Mouse (Mus musculus) left cerebral cortex, adult 11 months (tissue): ENCODE data around the gene Ogg1.
"Not testable (repeated sequence)": the region's sequence is repeated elsewhere in the genome, so short reads cannot be mapped to it uniquely, and the experiment has no call there.

Experiments
- DNase-seq: peaks from one replicate; pipeline ENCODE4 v3.0.0; 2022; ENCODE audit warnings: low spot score

Gene Ogg1

DNA sequence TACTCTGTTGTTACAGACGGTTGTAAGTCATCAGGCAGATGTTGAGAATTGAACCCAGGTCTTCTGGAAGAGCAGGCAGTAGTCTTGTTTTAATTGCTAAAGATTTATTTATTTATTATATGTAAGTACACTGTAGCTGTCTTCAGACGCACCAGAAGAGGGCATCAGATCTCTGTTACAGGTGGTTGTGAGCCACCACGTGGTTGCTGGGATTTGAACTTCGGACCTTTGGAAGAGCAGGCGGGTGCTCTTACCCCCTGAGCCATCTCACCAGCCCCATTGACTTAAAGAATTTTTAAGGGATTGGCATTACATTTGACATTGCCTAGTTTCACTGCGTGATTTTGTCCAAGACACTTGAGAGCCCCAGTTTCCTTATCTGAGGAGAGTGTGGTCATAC, 6.0 kb downstream of the Ogg1 start:
- not testable (repeated sequence) for DNase-seq

DNA sequence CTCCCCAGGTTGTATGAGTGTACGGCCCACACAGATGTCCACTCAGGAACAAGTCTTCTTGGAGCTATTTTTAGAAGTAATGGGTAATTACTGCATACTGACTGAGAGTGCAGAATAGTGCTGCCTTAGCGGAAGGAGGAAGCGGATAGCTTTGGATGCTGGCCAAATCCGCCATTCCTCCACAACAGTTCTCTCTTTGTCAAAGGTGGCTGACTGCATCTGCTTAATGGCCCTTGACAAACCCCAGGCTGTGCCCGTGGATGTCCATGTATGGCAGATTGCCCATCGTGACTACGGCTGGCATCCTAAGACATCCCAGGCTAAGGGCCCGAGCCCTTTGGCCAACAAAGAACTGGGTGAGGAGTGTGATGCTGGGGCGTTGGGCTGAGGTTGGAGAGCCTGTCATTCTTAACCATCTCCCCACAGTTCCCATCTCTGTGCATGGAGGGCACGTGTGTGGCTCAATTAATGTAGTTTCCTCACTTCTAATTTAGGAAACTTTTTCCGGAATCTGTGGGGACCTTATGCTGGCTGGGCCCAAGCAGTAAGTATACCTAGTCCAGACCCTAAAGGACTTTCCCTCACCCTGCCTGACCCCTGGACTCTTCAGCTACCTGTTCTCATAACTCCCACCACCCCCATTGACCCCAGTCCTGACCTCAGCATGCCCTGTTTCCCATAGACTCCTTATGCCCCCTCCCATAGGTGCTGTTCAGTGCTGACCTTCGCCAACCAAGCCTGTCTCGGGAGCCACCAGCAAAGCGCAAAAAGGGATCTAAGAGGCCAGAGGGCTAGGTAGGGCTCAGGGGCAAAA, 6.6 kb downstream of the Ogg1 start:
- no peak for DNase-seq

DNA sequence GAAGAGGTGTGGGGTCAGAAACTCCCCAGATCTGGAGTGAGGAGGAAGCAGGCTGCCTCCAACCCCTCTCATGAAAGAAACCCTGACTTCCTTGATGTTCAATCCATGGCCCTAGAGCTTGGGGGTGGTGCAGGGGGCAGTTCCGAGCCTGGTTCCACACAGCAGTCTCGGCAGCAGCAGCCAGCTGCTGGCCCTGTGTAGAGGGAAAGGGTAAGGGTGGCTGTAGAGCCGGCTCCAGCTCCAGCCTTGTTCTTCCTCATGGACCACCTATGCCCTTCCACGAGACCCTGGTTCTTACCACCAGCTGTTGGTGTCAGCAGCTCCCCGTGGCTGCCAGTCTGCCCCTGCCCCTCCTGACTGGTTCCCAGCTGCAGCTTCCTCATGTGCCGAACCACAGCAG, 7.4 kb downstream of the Ogg1 start:
- no peak for DNase-seq

DNA sequence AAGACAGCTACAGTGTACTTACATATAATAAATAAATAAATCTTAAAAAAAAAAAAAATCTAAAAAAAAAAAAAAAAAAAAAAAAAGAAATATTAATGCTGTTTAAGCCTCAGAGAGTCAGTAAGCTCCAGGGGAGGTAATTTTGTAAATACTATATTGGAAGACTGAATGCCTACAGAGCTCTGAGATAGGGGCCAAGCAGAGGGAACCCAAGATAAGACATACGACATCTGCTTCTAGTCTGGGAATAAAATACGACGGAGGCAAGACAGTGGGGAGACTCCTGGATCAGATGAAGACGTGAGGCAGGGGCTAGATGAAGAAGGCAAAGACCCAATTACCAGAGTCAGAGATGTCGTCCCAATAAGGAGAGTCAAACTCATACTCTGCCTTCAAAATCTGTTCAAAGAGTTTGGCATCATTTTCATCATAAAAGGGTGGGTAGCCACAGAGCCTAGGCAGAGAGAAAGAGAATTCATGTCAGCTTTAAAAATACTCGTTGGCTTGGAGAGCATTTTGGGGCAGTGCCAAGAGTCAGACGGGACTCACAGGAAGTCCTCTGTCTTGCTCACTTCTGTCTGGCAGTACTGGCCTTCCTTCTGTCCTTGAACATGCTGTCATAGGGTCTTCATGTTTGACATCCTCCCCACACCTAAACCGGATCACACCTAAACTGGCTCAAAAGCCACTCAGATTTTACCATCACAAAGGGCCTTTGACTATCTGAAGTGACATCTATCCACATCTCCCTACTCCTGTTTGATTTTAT, 10.3 kb downstream of the Ogg1 start:
- DNase-seq, result no peak

DNA sequence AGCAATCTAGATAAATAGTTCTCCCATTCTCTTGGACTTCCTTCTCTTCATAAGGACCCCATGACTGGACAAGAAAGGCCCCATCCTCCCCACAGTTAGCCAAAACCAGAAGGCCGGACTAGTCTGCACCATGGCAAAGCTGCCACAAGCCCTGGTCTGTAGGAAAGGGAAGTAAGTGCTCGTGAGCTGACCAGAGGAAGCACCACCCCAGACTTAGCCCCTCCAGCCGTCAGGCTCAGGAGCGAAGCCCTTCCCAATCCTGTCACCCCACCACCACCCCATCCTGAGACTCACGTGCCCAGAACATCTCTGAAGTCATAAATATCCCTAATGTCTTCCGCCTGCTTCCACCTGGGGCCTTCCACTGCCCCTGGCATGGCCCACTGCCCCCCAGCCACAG, 14.8 kb downstream of the Ogg1 start:
- DNase-seq, result no peak

DNA sequence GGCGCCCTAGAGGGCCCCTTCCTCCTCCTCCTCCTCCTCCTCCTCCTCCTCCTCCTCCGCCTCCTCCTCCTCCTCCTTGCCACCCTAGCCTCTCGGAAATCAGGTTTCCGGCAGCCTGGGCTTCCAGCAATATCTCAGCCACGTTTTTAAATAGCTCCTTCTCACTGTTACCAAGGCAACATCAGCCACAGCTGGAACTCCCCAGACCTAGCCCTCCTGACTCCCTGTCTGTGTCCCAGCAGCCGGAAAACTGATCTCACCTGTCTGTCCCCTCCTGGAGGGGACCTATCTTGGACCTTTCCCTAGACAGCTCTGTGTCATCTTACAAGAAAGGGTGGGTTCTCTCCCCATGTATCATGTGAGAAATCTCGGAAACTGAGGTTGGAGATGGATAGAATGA, 15.5 kb downstream of the Ogg1 start:
- DNase-seq, result no peak

DNA sequence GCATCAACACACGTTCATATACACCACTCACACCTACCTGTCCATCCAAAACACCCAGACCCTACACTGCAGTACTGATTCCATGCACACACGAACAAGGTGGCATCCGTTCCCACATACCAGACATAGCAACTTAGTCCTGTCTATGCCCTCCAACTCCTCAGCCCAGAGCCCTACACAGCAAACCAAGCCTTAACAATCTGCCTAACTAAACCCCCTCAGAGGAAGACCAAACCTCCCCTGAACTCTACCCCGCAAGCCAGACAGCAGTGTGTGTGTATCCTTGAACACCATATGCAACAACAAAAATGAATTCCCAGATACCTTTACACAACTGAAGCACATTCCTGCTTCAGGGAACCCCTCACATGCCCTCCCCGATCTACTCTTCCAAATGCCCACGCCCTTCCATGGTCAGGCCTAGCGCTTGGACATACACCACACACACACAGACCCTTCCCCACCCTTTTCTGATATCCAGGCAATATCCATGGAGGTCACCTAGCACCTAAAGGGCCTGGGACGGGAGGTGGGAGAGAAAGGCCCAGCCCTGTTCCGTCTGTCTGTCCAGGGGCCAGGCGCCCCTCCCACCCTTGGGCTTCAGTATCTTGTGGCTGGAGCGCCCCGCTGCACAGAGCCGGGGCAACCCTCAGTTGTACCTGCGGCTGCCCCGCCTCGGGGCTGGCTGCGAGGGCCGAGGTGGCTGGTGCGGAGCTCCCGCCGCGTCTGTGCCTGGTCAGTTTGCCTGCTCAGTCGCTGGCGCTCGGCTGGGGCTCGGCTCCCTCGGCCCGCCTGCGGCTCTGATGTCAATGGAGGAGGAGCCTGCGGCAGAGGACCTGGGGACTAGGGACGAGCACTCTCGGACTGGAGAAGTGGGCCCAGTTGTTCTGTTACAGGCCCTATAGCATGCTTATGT, 16.7 kb downstream of the Ogg1 start, which contains the start of gene Camk1:
Gene Camk1, minus strand, starts transcription at position 808 of the 916 bp plus-strand sequence.
- DNase-seq, result no peak

DNA sequence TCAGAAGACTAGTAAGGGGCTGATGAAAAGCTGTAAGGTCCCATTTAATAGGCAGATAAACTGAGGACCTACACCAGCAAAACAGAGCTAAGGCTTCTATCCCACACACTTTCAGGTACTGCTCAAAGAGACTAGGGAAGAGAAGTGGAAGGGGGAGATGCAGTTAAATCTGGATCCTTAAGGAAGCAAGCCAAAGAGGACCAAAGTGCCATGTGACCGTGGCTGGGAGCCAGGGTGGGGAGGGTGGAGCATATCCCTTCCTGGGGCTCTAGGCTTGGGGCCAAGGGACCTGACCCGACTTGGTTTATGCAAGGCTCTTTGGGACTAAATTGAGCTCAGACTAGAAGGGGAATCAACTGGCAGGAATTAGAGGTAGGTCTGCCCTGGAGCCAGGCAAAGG, 17.5 kb downstream of the Ogg1 start:
- no peak for DNase-seq

DNA sequence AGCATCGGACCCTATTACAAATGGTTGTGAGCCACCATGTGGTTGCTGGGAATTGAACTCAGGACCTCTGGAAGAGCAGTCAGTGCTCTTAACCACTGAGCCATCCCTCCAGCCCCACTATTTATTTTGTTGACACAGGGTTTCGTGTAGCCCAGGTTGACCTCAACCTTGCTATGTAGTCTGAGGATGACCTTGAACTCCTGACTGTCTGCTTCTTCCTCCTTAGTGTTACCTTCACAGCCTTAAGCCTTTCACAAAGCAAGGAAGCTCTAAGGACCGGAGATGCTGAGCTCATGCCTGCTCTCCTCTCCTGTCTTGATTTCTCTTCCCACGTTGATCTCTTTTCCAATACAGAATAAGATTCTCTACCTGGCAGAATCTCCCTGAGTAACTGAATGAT, 20.1 kb downstream of the Ogg1 start:
- DNase-seq, result no peak

DNA sequence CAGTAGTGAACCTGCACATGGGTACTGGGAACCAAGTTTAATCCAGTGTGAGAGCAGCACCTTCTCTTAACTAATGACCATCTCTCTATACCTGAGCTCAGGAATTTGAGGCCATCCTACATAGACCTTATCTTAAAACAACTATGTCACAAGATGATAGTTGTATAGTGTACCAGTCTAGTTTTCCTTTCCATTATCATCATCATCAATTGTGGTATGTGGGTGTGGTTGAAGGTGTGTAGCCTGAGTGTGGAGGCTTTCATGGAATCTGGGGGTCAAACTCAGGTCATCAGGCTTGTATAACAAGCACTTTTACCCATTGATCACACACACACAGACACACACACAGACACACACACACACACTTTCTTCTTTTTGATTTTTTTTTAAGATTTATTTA, 23.8 kb downstream of the Ogg1 start:
- no peak for DNase-seq

DNA sequence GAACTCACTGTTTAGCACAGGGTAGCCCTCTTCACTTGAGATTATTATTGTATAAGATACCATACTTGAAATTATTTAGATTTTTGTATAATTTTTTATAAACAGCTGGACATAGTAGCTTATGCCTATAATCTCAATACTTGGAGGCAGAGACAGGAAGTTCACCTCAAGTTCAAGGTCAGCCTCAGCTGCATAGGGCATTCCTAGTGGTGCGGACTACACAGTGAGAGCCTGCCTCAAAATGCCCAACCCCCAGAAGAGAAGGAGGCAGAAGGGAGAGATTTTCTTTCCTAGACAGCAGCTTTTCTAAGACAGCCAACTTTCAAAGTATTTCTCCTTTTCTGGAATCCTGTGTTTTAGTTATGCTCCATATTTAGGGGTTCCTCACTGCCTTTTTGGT, 24.4 kb downstream of the Ogg1 start:
- DNase-seq, result no peak

DNA sequence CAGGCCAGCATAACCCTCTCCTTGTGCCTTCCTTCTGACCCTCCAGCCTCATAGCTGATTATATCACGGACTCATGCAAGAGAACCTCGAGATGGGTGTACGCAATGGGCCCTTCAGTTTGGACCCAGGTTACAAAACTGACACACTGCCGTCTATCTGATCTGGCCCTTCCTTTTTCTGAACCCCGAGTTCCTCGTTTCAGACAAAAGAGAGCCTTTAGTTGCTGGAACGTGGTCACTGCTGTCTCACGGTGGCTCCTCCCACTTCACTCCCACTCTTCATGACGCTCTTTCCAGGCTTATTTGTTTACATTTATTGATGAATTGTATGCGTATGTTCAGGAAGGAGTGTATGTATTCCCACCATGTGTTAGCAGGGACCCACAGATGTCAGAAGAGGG, 24.9 kb downstream of the Ogg1 start:
- DNase-seq, result no peak

DNA sequence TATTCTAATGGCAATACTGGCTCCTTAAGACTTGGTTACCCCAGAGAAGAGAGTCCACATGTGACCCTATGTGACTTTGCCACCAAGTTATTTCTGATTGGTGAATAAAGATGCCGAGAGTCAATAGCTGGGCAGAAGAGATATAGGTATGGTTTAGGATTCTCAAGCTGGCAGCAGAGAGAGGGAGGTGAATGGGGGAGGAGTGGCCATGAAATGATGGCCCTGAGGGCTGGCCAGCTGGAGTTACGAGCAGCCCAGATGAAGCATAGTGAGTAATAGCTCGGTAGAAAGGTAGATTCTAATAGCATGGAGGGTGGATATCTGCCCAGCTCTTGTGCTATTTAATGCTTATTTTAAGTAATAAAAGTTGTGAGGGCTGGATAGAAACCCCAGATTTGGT, 26.0 kb downstream of the Ogg1 start:
- no peak for DNase-seq

DNA sequence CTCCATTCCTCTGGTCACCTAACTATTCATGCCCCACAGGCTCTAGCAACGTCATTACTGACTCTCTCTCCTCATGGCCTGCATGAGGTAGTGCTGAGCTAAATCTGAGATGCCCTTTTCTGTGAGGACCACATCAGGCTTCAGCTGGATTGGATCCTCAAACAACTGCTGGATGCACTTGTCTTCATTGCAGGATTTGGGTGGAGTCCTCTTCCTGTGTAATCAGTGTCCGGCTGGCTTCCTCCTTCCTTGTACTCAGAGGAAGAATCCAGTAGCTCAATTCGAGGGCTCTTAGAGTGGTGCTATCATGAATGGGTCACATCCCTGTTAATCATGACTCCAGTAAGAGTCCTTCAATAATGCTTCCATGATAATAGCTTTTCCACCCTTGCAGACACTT, 26.9 kb downstream of the Ogg1 start:
- DNase-seq, result no peak

DNA sequence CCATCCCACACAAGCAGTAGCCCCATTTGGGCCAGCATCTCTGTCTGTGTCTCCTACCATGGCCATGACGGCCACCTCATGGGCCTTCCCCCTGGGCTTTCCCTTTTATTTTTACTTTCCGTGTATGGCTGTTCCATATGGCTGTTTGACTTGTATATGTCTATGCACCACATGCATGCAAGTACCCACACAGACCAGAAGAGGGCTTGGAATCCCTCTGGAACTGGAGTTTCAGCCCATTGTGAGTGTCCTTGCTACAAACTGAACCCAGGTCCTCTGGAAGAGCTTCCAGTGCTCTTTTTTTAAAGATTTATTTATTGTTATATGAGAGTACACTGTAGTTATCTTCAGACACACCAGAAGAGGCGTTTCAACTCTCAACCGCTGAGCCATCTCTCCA, 34.7 kb downstream of the Ogg1 start:
- no peak for DNase-seq

DNA sequence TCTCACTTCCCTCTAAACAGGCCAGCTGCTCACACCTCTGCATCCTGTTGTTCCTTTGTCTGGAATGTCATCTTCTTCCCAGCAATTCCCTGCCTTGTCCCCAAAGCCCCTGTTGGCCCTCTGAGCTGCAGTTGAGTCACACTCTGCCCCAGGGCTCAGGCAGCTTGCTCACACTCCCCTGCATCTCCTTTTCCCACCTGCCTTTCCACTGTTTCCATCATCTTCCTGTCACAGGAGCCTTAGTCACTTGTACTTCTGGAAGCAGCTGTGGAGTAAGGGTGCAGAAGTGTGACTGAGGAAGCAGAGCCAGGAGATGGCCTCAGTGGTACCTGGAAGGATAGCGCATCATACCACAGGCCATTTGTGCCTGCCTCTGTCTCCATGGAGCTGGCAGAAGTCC, 35.5 kb downstream of the Ogg1 start:
- DNase-seq, result no peak

DNA sequence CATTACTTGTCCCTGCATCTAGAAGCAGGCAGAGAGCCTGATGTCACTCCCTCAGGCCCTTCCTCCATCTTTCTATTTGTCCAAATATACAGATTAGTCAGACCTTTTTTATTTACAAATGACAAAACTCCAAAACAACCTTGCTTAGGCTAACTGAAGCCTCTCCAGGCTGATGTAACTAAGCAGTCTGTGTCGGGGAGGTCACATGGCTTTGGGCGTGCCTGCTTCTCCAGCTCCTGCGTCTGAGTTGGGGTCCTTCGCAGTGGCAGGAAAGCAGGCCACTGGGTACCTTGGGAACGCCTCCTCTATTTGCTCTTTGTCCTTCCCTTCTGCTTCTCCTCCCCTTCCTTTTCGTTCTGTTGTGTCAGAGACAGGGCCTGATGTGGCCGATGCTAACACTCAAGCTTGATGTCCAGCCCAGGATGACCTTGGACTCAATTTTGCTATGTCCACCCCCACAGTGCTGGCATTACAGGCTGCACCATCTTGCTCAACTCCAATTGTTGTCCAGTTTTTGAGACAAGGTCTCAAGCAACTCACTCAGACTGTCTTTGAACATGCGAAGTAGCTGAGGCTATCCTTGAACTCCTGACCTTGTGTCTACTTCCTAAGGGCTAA, 37.9 kb downstream of the Ogg1 start:
- DNase-seq, result no peak

DNA sequence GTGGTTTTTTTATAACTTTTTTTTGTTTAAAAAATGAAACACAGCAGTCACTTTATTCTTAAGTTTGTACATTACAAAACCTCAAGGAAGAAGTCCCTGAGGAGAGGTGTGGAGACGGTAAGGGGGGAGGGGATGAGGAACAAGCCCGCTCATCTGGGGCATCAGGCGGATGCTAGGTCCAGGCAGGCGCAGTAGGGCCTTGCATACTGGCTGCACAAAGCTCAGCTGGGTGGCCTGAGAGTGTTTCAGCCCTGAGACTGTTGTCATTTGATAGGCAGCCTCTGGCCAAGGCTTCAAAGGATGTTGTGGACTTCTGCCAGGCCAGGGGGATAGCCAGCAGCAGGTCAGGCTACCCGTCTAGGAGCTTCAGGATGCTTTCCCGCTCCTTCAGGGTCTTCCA, 39.9 kb downstream of the Ogg1 start:
- no peak for DNase-seq

DNA sequence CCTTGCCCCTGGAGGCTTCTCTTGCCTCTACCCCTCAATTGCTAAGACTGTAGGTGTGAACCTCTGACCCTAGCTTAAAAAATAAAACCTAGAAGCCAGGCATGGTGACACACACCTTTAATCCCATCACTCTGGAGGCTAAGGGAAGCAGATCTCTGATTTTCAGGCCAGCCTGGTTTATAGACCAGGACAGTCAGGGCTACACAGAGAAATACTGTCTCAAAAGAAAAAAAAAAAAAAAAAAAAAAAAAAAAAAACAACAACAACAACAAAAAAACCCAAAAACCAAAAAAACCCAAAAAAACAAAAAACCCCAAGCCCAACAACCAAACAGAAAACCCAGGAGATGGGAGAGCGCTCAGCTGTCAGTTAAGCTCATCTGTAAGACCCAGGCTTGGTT, 40.8 kb downstream of the Ogg1 start:
- DNase-seq, result no peak

DNA sequence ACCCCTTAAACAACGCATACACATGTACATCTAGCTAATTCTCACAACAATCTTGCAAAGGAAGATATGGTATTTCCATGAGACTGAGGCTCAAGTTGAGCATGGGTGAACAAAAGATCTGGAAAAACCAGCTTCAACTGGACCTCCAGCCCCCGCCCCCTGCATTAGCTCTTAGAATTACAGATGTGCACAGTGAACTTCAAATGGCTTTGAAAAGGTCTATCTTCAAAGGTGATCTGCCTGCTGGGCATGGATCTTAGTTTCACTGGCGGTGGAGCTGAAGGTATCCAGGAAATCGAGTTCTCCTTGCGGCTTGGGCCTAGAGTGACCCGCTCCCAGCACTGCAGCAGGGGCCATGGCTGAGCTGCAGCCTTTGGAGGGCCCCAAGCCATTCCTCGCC, 41.4 kb downstream of the Ogg1 start:
- no peak for DNase-seq

DNA sequence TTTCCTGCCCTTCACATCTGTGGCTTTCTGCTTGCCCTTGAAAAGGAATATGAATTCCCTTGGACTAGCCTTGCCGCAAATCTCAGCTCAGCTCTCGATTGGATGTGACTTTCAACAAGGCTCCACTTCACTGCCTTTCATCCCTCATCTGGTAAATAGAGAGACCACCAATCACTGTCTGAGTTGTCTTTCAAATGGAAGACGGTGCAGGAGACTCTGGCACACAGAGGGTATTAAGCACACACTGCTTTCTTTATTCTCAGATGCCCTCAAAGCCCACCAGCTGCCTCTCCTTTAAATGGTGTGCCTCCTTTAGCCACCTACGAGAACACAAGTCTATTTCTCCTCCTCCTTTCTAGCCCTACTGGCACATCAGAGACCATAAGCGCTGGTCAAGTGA, 41.8 kb downstream of the Ogg1 start:
- no peak for DNase-seq
